Mouse (Mus musculus) kidney, postnatal 0 days (tissue): ENCODE data around the gene Fgfrl1. TPM values are rescaled to one million over a fixed set of nuclear protein-coding genes. Genes with fewer than 3 reads are reported as not detected.

Experiments
- ATAC-seq: fragments of 200-750 bp; cut with Nextera tagmentation; replicated peaks from 2 replicates; pipeline ENCODE4 v1.8.0; 2017; ENCODE audit warnings: low read depth, moderate number of reproducible peaks, moderate TSS enrichment, moderate library complexity; ENCODE audit not compliant: low FRiP score
- DNase-seq: peaks from one replicate; pipeline ENCODE4 v3.0.0-alpha.2; 2016; ENCODE audit warnings: low spot score
- H3K27ac ChIP-seq: fragments of 300-500 bp; sonication (generic); 2 replicates; pipeline ENCODE4 v1.5.1; 2014; ENCODE audit warnings: mild to moderate bottlenecking
- H3K27me3 ChIP-seq: fragments of 300-500 bp; sonication (generic); 2 replicates; pipeline ENCODE4 v1.6.1; 2014; ENCODE audit warnings: low read length, mixed read lengths; ENCODE audit not compliant: insufficient read depth
- H3K36me3 ChIP-seq: fragments of 300-500 bp; sonication (generic); 2 replicates; pipeline ENCODE4 v1.6.1; 2014; ENCODE audit warnings: low read length, mixed read lengths; ENCODE audit not compliant: insufficient read depth
- H3K4me1 ChIP-seq: fragments of 300-500 bp; sonication (generic); replicated peaks from 2 replicates; pipeline ENCODE4 v1.6.1; 2014; ENCODE audit warnings: antibody characterized with exemption, low read length, mixed read lengths; ENCODE audit not compliant: insufficient read depth
- H3K4me2 ChIP-seq: fragments of 300-500 bp; sonication (generic); 2 replicates; pipeline ENCODE4 v1.6.1; 2014; ENCODE audit warnings: mild to moderate bottlenecking, low read length, moderate library complexity, mixed read lengths
- H3K4me3 ChIP-seq: fragments of 300-500 bp; sonication (generic); replicated peaks from 2 replicates; pipeline ENCODE4 v1.5.1; 2014; ENCODE audit warnings: low read depth, low read length
- H3K9ac ChIP-seq: fragments of 300-500 bp; sonication (generic); 2 replicates; pipeline ENCODE4 v1.6.1; 2014; ENCODE audit warnings: low read depth, low read length
- H3K9me3 ChIP-seq: fragments of 300-500 bp; sonication (generic); replicated peaks from 2 replicates; pipeline ENCODE4 v1.6.1; 2016; ENCODE audit warnings: low read length, inconsistent platforms, mixed read lengths
- CTCF ChIP-seq: IDR thresholded peaks from 2 replicates; pipeline ENCODE4 v1.5.1; 2016; ENCODE audit warnings: antibody characterized with exemption, low read depth, mild to moderate bottlenecking, moderate library complexity
- WGBS: fragments of 180-500 bp; shearing (Covaris S2); extraction: QIAGEN DNeasy Blood & Tissue Kit; methylation state at CpG from one replicate; pipeline ENCODE4 v1.1.7; 2014; 5-methylcytosine and 5-hydroxymethylcytosine counted together
- polyA plus RNA-seq: library from polyadenylated mRNA; unstranded; fragments of >200 nt; fragmentation: Nextera tagmentation; extraction: Ambion mirVana; gene quantifications from 2 replicates; pipeline ENCODE4 v1.2.1, GENCODE M21; 2015

Gene Fgfrl1
- polyA plus RNA-seq, 1 experiment from 2014 or later = 25.1 TPM

- 0 out of 2 replicates have a peak, but pooled peaks cover under 1% of the 10 kb centered on the region for H3K36me3 ChIP-seq
- ATAC-seq (no peak), DNase-seq (no peak)
- 82% methylated on average over 4 of the region's 4 CpGs for WGBS
- no peaks in the 10 kb centered on the region for H3K9me3 ChIP-seq
- no peak for TF ChIP-seq CTCF
- H3K27me3 ChIP-seq = no peaks in the 10 kb centered on the region
- no peak overlapping the region for H3K4me3 ChIP-seq
- peaks cover 4% of the 10 kb centered on the region for H3K4me1 ChIP-seq
- no peak overlapping the region for H3K9ac ChIP-seq
- no peak overlapping the region for H3K4me2 ChIP-seq
- H3K27ac ChIP-seq = no peak overlapping the region
Observed at GRCm38 (mm10) chr5:108662772-108663171, 29.4 kb upstream of the Fgfrl1 start.

GRCm38 (mm10) chr5:108665066-108665465 lies 27.1 kb upstream of the Fgfrl1 start:
- DNase-seq (no peak), ATAC-seq (no peak)
- Histone ChIP-seq H3K36me3 (no peaks in the 10 kb centered on the region), H3K4me2 (no peak overlapping the region), H3K4me3 (no peak overlapping the region), H3K9me3 (no peaks in the 10 kb centered on the region), H3K9ac (no peak overlapping the region), H3K27me3 (no peaks in the 10 kb centered on the region), H3K27ac (no peak overlapping the region), H3K4me1 (peaks cover 8% of the 10 kb centered on the region)
- 44% methylated on average over 3 of the region's 3 CpGs for WGBS
- no peak for TF ChIP-seq CTCF

GRCm38 (mm10) chr5:108667370-108667769 lies 24.8 kb upstream of the Fgfrl1 start:
- Histone ChIP-seq H3K27me3 (no peaks in the 10 kb centered on the region), H3K4me1 (peaks cover 11% of the 10 kb centered on the region), H3K4me2 (no peak overlapping the region), H3K27ac (no peak overlapping the region), H3K9me3 (no peaks in the 10 kb centered on the region), H3K9ac (no peak overlapping the region), H3K4me3 (no peak overlapping the region), H3K36me3 (0 out of 2 replicates have a peak, but pooled peaks cover 8% of the 10 kb centered on the region)
- no peak for TF ChIP-seq CTCF
- ATAC-seq (no peak), DNase-seq (no peak)
- 66% methylated on average over 2 of the region's 2 CpGs for WGBS

- H3K9ac ChIP-seq = peak overlapping the region; percentile 74
- 10% methylated on average over 3 of the region's 3 CpGs for WGBS
- 0 out of 2 replicates have a peak, but pooled peaks cover 12% of the 10 kb centered on the region for H3K36me3 ChIP-seq
- no peak for TF ChIP-seq CTCF
- H3K9me3 ChIP-seq = no peaks in the 10 kb centered on the region
- peak overlapping the region; percentile 84; the same call in 1 of the 2 replicates for H3K27ac ChIP-seq
- peak overlapping the region; percentile 54 for H3K4me3 ChIP-seq
- H3K4me1 ChIP-seq = peaks cover 11% of the 10 kb centered on the region
- DNase-seq = no peak
- peak overlapping the region; percentile 81 for H3K4me2 ChIP-seq
- H3K27me3 ChIP-seq = no peaks in the 10 kb centered on the region
- no peak for ATAC-seq
Observed at GRCm38 (mm10) chr5:108668387-108668932, 23.7 kb upstream of the Fgfrl1 start.

GRCm38 (mm10) chr5:108668977-108669936 lies 22.9 kb upstream of the Fgfrl1 start, which contains the start of gene Dgkq:
Gene Dgkq, minus strand, starts transcription at chr5:108669672.
- peak within 1 kb of the TSS; percentile 74 for H3K9ac ChIP-seq
- peak within 1 kb of the TSS; percentile 54 for H3K4me3 ChIP-seq
- H3K4me1 ChIP-seq = peaks cover 11% of the 10 kb centered on the region
- peak; percentile 91 for DNase-seq
- H3K9me3 ChIP-seq = no peaks in the 10 kb centered on the region
- H3K27me3 ChIP-seq = no peaks in the 10 kb centered on the region
- peak within 1 kb of the TSS; percentile 84 for H3K27ac ChIP-seq
- peak; percentile 74 for ATAC-seq
- TF ChIP-seq CTCF = peak; percentile 79
- WGBS = 6% methylated on average over 43 of the region's 43 CpGs
- peak within 1 kb of the TSS; percentile 81 for H3K4me2 ChIP-seq
- H3K36me3 ChIP-seq = 0 out of 2 replicates have a peak, but pooled peaks cover 12% of the 10 kb centered on the region

- no peak for DNase-seq
- TF ChIP-seq CTCF = no peak
- no peaks in the 10 kb centered on the region for H3K27me3 ChIP-seq
- H3K27ac ChIP-seq = no peak overlapping the region
- 0 out of 2 replicates have a peak overlapping the region, but pooled peaks have one; percentile 74 for H3K9ac ChIP-seq
- H3K4me3 ChIP-seq = no peak overlapping the region
- WGBS = 77% methylated on average over 9 of the region's 9 CpGs
- H3K4me1 ChIP-seq = peaks cover 11% of the 10 kb centered on the region
- peak overlapping the region; percentile 81; the same call in 1 of the 2 replicates for H3K4me2 ChIP-seq
- no peak for ATAC-seq
- 0 out of 2 replicates have a peak, but pooled peaks cover 12% of the 10 kb centered on the region for H3K36me3 ChIP-seq
- no peaks in the 10 kb centered on the region for H3K9me3 ChIP-seq
Observed at GRCm38 (mm10) chr5:108669986-108670385, 22.2 kb upstream of the Fgfrl1 start.
